Mouse (Mus musculus): ENCODE data around the gene Myo1g. TPM values are rescaled to one million over a fixed set of nuclear protein-coding genes. Genes with fewer than 3 reads are reported as not detected.
"Not testable (repeated sequence)": the region's sequence is repeated elsewhere in the genome, so short reads cannot be mapped to it uniquely, and the experiment has no call there.

Myo1g gene
- polyA plus RNA-seq, 1 experiment from 2014 or later: 6.8 TPM

DNA sequence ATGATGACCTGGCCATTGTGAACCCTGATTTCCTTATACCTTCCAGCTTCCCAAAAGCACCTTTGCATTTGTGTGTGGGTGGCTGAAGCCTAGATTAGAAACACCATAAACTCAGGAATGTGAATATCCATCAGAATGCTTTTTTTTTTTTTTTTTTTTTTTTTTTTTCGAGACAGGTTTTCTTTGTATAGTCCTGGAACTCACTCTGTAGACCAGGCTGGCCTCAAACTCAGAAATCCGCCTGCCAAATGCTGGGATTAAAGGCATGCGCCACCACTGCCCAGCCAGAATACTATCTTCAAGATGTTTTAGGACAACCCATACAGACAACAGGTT lies 25.1 kb upstream of the Myo1g start:
- peak overlapping the region; percentile 90 for H3K4me3 ChIP-seq (ENCODE audit: low read length)
- H3K36me3 ChIP-seq (ENCODE audit: control insufficient read depth, insufficient read depth): no peaks in the 10 kb centered on the region
- peak overlapping the region; percentile 95 for H3K9ac ChIP-seq (ENCODE audit: low read length)
- no peaks in the 10 kb centered on the region for H3K9me3 ChIP-seq (replicated peaks; ENCODE audit: control insufficient read depth, low read length)
- H3K4me2 ChIP-seq (ENCODE audit: low read depth, low read length): peak overlapping the region; percentile 84
- 0 out of 2 replicates have a peak, but pooled peaks have one; percentile 1 for ATAC-seq (replicated peaks; ENCODE audit: extremely low read depth, insufficient read depth, low FRiP score)
- 28% methylated on average over 3 of the region's 3 CpGs for WGBS
- no peaks in the 10 kb centered on the region for H3K27me3 ChIP-seq (ENCODE audit: control insufficient read depth, insufficient read depth, low read length)
- peak overlapping the region; percentile 99 for H3K27ac ChIP-seq (ENCODE audit: low read length)
- H3K4me1 ChIP-seq (ENCODE audit: control insufficient read depth, insufficient read depth, low read length): peaks cover 17% of the 10 kb centered on the region

GRCm38 (mm10) chr11:6545186-6545856 lies 24.6 kb upstream of the Myo1g start:
- peak overlapping the region; percentile 99 for H3K27ac ChIP-seq (ENCODE audit: low read length)
- H3K4me3 ChIP-seq (ENCODE audit: low read length): no peak overlapping the region

DNA sequence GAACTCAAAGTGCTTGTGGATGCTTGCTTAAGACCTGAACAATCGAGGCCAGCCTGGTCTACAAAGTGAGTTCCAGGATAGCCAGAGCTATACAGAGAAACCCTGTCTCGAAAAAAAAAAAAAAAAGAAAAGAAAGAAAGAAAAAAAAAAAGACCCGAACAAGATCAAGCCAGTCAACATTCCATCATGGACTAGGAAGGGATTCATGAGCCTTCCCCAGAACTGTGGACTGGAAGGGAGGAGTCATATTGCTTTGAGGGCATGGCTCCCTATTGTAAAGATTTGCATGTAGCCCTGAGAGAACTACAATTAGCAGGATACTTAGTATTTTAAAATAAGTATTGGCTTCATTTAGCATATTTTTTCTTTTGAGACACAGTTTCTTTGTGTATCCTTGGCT lies 23.9 kb upstream of the Myo1g start:
- Histone ChIP-seq H3K27me3 (ENCODE audit: control insufficient read depth, insufficient read depth, low read length) (no peaks in the 10 kb centered on the region), H3K4me3 (ENCODE audit: low read length) (no peak overlapping the region), H3K27ac (ENCODE audit: low read length) (no peak overlapping the region), H3K36me3 (ENCODE audit: control insufficient read depth, insufficient read depth) (no peaks in the 10 kb centered on the region), H3K9me3 (replicated peaks; ENCODE audit: control insufficient read depth, low read length) (no peaks in the 10 kb centered on the region), H3K9ac (ENCODE audit: low read length) (no peak overlapping the region), H3K4me1 (ENCODE audit: control insufficient read depth, insufficient read depth, low read length) (peaks cover 17% of the 10 kb centered on the region), H3K4me2 (ENCODE audit: low read depth, low read length) (no peak overlapping the region)
- WGBS: 71% methylated on average over 3 of the region's 3 CpGs
- ATAC-seq (replicated peaks; ENCODE audit: extremely low read depth, insufficient read depth, low FRiP score): no peak

More at GRCm38 (mm10) chr11:6545186-6545856, 24.6 kb upstream of the Myo1g start:
- H3K27me3 ChIP-seq (ENCODE audit: control insufficient read depth, insufficient read depth, low read length): no peaks in the 10 kb centered on the region
- no peak overlapping the region for H3K9ac ChIP-seq (ENCODE audit: low read length)
- no peaks in the 10 kb centered on the region for H3K36me3 ChIP-seq (ENCODE audit: control insufficient read depth, insufficient read depth)
- peaks cover 17% of the 10 kb centered on the region for H3K4me1 ChIP-seq (ENCODE audit: control insufficient read depth, insufficient read depth, low read length)
- ATAC-seq (replicated peaks; ENCODE audit: extremely low read depth, insufficient read depth, low FRiP score): no peak
- no peaks in the 10 kb centered on the region for H3K9me3 ChIP-seq (replicated peaks; ENCODE audit: control insufficient read depth, low read length)
- WGBS: 92% methylated on average over 4 of the region's 4 CpGs
- H3K4me2 ChIP-seq (ENCODE audit: low read depth, low read length): peak overlapping the region; percentile 84; the same call in 1 of the 2 replicates

DNA sequence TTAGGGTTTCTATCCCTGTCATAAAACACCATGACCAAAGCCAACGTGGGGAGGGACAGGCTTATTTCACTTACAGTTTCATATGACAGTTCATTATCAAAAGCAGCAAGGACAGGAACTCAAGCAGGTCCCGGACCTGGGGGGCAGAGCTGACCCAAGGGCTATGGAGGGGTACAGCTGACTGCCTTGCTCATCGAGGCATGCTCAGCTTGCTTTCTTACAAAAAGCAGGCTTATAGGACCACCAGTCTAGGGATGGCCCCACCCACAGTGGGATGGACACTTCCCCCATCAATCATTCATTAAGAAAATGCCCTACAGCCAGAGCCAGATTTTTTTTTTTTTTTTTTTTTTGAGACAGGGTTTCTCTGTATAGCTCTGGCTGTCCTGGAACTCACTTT lies 10.0 kb upstream of the Myo1g start:
- no peak overlapping the region for H3K27ac ChIP-seq (ENCODE audit: low read length)
- H3K9ac ChIP-seq (ENCODE audit: low read length): no peak overlapping the region
- peaks cover 11% of the 10 kb centered on the region for H3K4me1 ChIP-seq (ENCODE audit: control insufficient read depth, insufficient read depth, low read length)
- peaks cover 9% of the 10 kb centered on the region for H3K36me3 ChIP-seq (ENCODE audit: control insufficient read depth, insufficient read depth)
- H3K4me2 ChIP-seq (ENCODE audit: low read depth, low read length): no peak overlapping the region
- H3K27me3 ChIP-seq (ENCODE audit: control insufficient read depth, insufficient read depth, low read length): no peaks in the 10 kb centered on the region
- no peak overlapping the region for H3K4me3 ChIP-seq (ENCODE audit: low read length)
- ATAC-seq (replicated peaks; ENCODE audit: extremely low read depth, insufficient read depth, low FRiP score): no peak
- WGBS: 82% methylated on average over 3 of the region's 3 CpGs
- H3K9me3 ChIP-seq (replicated peaks; ENCODE audit: control insufficient read depth, low read length): no peaks in the 10 kb centered on the region

DNA sequence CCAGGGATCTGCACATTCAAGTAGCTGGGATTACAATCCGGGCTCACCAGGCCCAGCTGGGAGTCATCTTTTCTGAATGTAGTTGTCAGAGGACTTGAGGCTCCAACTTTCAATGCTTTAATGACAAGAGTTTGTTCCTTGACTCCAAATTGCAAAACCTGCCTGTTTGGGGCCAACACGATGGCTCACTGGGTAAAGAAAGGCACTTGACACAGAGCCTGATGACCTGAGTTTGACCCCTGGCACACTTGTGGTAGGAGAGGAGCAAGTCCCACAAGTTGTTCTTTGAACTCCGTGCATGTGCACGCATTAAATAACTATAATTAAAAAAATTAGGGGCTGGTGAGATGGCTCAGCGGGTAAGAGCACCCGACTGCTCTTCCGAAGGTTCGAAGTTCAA lies 9.2 kb upstream of the Myo1g start:
- Histone ChIP-seq H3K36me3 (ENCODE audit: control insufficient read depth, insufficient read depth) (peaks cover 17% of the 10 kb centered on the region), H3K9ac (ENCODE audit: low read length) (no peak overlapping the region), H3K4me2 (ENCODE audit: low read depth, low read length) (no peak overlapping the region), H3K27ac (ENCODE audit: low read length) (no peak overlapping the region), H3K27me3 (ENCODE audit: control insufficient read depth, insufficient read depth, low read length) (no peaks in the 10 kb centered on the region), H3K4me1 (ENCODE audit: control insufficient read depth, insufficient read depth, low read length) (peaks cover 11% of the 10 kb centered on the region), H3K9me3 (replicated peaks; ENCODE audit: control insufficient read depth, low read length) (no peaks in the 10 kb centered on the region), H3K4me3 (ENCODE audit: low read length) (no peak overlapping the region)
- 81% methylated on average over 8 of the region's 8 CpGs for WGBS
- no peak for ATAC-seq (replicated peaks; ENCODE audit: extremely low read depth, insufficient read depth, low FRiP score)

- H3K4me1 ChIP-seq (ENCODE audit: control insufficient read depth, insufficient read depth, low read length): peaks cover 11% of the 10 kb centered on the region
- peak overlapping the region; percentile 87 for H3K9ac ChIP-seq (ENCODE audit: low read length)
- peak; percentile 94 for ATAC-seq (replicated peaks; ENCODE audit: extremely low read depth, insufficient read depth, low FRiP score)
- under 1% methylated on average over 51 of the region's 51 CpGs for WGBS
- peaks cover 22% of the 10 kb centered on the region for H3K36me3 ChIP-seq (ENCODE audit: control insufficient read depth, insufficient read depth)
- H3K27ac ChIP-seq (ENCODE audit: low read length): peak overlapping the region; percentile 94
- peak overlapping the region; percentile 69 for H3K4me3 ChIP-seq (ENCODE audit: low read length)
- no peaks in the 10 kb centered on the region for H3K27me3 ChIP-seq (ENCODE audit: control insufficient read depth, insufficient read depth, low read length)
- no peaks in the 10 kb centered on the region for H3K9me3 ChIP-seq (replicated peaks; ENCODE audit: control insufficient read depth, low read length)
- H3K4me2 ChIP-seq (ENCODE audit: low read depth, low read length): peak overlapping the region; percentile 85
Measured at GRCm38 (mm10) chr11:6528186-6529006, 7.6 kb upstream of the Myo1g start.

DNA sequence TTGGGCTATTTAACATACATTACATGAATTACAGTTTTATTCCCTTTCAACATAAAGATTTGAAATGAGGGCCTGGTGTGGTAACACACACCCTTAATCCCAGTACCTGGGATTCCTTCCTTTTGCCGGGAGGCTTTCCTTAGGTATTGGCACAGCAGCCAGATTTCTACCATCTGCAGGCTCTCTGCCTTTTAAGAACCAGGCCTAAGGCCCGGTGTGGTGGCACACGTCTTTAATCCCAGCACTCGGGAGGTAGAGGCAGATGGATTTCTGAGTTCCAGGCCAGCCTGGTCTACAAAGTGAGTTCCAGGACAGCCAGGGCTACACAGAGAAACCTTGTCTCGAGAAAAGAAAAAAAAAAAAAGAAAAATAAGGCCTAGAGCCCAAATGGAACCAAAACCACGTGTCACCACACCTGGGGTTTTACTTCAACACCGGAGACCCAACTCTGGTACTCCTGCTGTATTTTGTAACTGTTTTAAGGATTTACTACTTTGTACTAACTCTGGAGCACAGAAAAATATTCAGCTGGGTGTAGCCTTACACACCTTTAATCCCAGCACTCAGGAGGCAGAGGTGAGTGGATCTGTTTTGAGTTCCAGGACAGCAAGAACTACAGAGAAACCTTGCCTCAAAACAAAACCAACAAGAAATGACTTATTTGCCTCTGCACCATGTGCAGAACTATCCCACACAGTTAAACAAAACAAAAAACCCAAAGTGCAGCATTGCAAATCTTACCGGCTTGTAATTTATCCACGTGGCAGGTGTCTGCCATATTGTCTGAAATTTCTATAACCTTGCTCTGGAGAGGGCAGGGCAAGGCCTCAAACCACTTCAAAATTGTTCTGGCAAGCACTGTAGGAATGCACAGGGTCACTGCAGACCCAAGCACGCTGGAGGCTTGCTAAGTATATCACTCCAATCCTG lies 6.8 kb upstream of the Myo1g start:
- WGBS: 13% methylated on average over 10 of the region's 10 CpGs
- Histone ChIP-seq H3K4me1 (ENCODE audit: control insufficient read depth, insufficient read depth, low read length) (peaks cover 11% of the 10 kb centered on the region), H3K4me3 (ENCODE audit: low read length) (peak overlapping the region; percentile 69), H3K4me2 (ENCODE audit: low read depth, low read length) (peak overlapping the region; percentile 85), H3K36me3 (ENCODE audit: control insufficient read depth, insufficient read depth) (peaks cover 22% of the 10 kb centered on the region), H3K27ac (ENCODE audit: low read length) (peak overlapping the region; percentile 94), H3K9me3 (replicated peaks; ENCODE audit: control insufficient read depth, low read length) (no peaks in the 10 kb centered on the region), H3K9ac (ENCODE audit: low read length) (peak overlapping the region; percentile 87), H3K27me3 (ENCODE audit: control insufficient read depth, insufficient read depth, low read length) (no peaks in the 10 kb centered on the region)
- peak; percentile 54 for ATAC-seq (replicated peaks; ENCODE audit: extremely low read depth, insufficient read depth, low FRiP score)

- Histone ChIP-seq H3K4me3 (ENCODE audit: low read length) (peak overlapping the region; percentile 69), H3K36me3 (ENCODE audit: control insufficient read depth, insufficient read depth) (peaks cover 22% of the 10 kb centered on the region), H3K4me2 (ENCODE audit: low read depth, low read length) (peak overlapping the region; percentile 85), H3K9ac (ENCODE audit: low read length) (peak overlapping the region; percentile 87), H3K4me1 (ENCODE audit: control insufficient read depth, insufficient read depth, low read length) (peaks cover 11% of the 10 kb centered on the region), H3K27ac (ENCODE audit: low read length) (peak overlapping the region; percentile 32; the same call in 1 of the 2 replicates)
- not testable (repeated sequence) for H3K27me3 ChIP-seq (ENCODE audit: control insufficient read depth, insufficient read depth, low read length); H3K9me3 ChIP-seq (replicated peaks; ENCODE audit: control insufficient read depth, low read length); ATAC-seq (replicated peaks; ENCODE audit: extremely low read depth, insufficient read depth, low FRiP score)
- WGBS: 52% methylated on average over 8 of the region's 16 CpGs
Measured at GRCm38 (mm10) chr11:6526526-6527255, 5.9 kb upstream of the Myo1g start.

Data from heart, embryonic 16.5 days (tissue).